Mouse (Mus musculus): ENCODE results near the gene Armc8. TPM values are rescaled to one million over a fixed set of nuclear protein-coding genes. Genes with fewer than 3 reads are reported as not detected.

Armc8 gene
- 17.8 TPM for polyA plus RNA-seq (2014; fragmentation: Illumina TruSeq; extraction: RNeasy Lipid Tissue Mini Kit (QIAGEN cat#74804); ENCODE audit: low read depth, low replicate concordance)

DNA sequence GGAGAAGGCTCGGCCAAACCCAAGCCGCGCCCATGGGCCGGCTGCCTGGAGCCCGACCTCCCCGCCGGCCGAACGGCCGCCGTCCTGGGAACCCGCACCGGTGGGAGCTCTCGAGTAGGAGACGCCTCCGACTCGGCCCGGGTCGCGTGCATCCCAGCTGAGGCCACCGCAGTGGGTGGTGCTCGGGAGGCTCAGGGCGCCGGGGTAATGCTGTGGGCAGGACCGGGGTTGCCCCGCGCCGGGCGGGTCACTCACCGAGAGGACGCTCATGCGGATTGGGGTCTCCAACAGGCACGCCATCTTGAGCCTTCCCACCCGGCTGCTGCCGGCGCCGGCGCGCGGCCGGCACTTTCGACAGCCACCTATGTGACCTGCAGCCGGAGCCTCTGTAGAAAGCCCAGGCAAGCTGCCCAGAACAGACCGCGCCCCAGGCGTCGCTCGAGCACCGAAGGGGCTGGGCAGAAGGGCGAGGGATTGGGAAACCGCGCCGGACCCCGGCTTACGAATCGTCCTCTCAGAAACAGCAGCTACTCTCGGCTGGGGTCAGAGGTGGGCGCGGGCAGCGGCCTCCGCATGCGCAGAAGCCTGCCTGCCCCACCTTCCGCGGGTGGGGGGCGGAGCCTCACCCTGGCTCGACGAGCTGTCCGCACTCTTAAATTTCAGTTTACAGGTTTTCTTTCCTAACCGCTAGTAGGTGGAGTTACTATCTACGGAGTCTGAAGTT lies at the start of gene Armc8:
Gene Armc8 (minus strand): TSS at position 553 of the 724 bp plus-strand sequence.

DNA sequence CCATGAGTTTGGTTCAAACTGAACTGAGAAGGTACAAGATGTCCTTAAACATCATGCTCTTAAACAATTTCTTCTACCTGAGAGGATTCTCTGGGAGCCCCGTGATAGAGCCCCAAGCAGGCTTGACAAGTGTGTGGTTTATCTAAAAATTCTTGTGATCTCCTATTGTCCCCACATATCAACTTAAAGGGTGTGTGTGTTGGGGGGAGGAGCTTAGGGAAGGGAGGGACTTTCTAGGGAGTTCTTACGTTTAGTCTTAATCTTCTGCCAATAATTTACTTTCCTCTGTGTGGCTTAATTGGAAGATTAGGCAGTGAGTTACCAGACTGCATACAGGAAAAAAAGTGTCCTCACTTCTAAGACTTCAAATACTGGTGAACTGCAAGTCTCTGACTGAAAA lies 43.5 kb upstream of the Armc8 start, which contains the start of gene A4gnt:
Gene A4gnt (plus strand): TSS at position 301 of the 400 bp plus-strand sequence.

DNA sequence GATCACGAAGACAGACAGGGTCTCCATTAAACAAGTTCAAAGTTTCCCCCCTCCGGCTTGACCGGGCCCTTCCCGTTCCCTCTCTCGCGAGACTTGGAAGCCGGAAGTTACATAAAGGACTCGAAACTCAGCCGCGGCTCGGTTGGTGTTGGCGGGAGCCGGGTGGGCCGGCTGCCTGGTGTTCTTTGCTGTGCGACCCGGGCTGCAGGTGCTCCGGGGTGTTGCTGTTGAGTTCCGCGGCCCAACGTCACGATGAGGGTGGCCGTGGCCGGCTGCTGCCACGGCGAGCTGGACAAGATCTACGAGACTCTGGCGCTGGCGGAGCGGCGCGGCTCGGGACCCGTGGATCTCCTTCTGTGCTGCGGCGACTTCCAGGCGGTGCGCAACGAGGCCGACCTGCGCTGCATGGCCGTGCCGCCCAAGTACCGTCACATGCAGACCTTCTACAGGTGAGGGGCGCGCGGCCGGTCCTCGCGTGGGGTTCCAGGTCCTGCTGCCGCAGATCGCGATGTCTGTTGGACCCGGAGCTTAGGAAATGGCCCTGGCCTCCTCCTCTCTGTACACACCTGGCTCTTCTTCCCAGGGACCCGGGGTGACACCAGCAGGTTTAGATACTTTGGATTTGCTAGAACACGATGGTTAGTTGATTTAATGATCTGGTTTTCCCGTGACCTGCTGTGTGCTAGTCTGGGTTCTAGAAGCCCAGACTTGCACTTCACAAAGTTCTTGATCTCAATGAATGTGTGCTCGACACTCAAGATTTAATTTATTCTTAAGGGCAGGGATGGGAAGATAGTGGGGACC lies 7.2 kb upstream of the Armc8 start, which contains the start of gene Dbr1:
Gene Dbr1 (plus strand): TSS at position 123 of the 804 bp plus-strand sequence.

DNA sequence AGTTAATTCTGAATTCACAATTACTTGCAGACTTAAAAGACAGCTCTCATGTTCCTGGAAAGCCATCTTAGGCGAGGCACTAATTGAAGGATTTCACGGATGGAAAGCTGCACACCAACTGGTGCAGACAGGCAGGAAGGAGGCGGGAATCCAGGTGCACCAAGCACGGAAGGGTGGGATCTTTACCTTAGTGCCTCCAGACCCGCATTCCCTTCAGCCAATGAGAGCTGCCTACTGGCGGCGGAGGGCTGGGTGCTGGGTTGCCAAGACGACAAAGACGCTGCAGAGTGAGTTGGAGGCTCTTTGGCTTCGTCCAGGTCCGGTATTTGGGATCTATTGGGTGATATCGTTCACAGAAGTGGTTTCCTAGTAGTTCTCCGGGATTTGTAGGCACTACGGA lies 117.5 kb downstream of the Armc8 start, which contains the start of gene Nme9:
Gene Nme9 (plus strand): TSS at position 315 of the 400 bp plus-strand sequence.

DNA sequence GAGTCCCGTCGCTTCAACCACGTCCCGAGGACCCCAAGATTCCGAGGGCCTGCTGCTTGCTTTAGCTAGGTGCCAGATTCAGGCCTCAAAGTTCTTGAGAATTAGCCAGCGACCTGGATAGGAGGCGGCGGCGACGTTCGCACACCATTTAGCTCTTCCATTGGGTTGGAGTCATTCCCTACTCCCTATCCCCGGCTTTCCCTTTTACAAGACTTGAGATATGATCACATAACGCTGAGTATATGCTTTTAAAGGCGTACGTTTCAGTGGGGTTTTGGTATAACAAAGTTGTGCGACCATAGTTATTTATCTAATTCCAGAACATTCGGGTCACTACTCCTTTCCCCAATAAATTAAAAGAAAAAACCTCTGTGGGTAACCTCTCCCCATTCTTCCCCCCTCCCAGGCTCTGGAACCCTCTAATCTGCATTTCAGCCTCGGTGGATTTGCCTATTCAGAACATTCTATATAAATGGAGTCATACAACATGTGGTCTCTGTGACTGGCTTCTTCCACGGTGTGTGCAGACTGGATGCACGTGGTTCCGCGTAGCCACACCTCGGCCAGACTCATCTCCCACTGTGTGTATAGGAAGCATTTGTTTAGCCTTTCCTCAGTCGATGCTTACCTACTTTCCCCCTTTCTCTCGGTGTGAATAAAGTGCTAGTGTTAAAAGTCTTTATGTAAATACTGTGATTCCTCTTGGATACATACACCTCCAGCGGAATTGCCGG lies 131.5 kb downstream of the Armc8 start, which contains the start of gene Mras:
Gene Mras (minus strand): TSS at position 351 of the 734 bp plus-strand sequence.

Other genes starting within 250 kb of the Armc8 start
- 0.52 TPM for gene Esyt3, start 210.3 kb downstream of the Armc8 start, polyA plus RNA-seq (2014; fragmentation: Illumina TruSeq; extraction: RNeasy Lipid Tissue Mini Kit (QIAGEN cat#74804); ENCODE audit: low read depth, low replicate concordance)
- gene Mras, start 131.5 kb downstream of the Armc8 start, polyA plus RNA-seq (2014; fragmentation: Illumina TruSeq; extraction: RNeasy Lipid Tissue Mini Kit (QIAGEN cat#74804); ENCODE audit: low read depth, low replicate concordance) = 6.4 TPM
- gene Nme9, start 117.4 kb downstream of the Armc8 start, polyA plus RNA-seq (2014; fragmentation: Illumina TruSeq; extraction: RNeasy Lipid Tissue Mini Kit (QIAGEN cat#74804); ENCODE audit: low read depth, low replicate concordance) = not detected
- gene Dbr1, start 6.9 kb upstream of the Armc8 start, polyA plus RNA-seq (2014; fragmentation: Illumina TruSeq; extraction: RNeasy Lipid Tissue Mini Kit (QIAGEN cat#74804); ENCODE audit: low read depth, low replicate concordance) = 7.6 TPM
- not detected for gene A4gnt, start 43.6 kb upstream of the Armc8 start, polyA plus RNA-seq (2014; fragmentation: Illumina TruSeq; extraction: RNeasy Lipid Tissue Mini Kit (QIAGEN cat#74804); ENCODE audit: low read depth, low replicate concordance)
- gene Dzip1l, start 60.6 kb upstream of the Armc8 start, polyA plus RNA-seq (2014; fragmentation: Illumina TruSeq; extraction: RNeasy Lipid Tissue Mini Kit (QIAGEN cat#74804); ENCODE audit: low read depth, low replicate concordance) = 3.4 TPM
- gene Cldn18, start 148.4 kb upstream of the Armc8 start, polyA plus RNA-seq (2014; fragmentation: Illumina TruSeq; extraction: RNeasy Lipid Tissue Mini Kit (QIAGEN cat#74804); ENCODE audit: low read depth, low replicate concordance) = not detected

Data from heart, adult 10 weeks (tissue).